Comparison of ENCODE assay signal across 18 mouse cellular contexts in genomic region chr11:84722658-84723201, GRCm38 (mm10).
DNase-seq lines count a peak whose midpoint lies in the region; ATAC-seq and TF ChIP-seq lines count a peak whose summit lies in the region.
"Had no signal": no experiment of that assay in that cellular context is flagged by ENCODE, and none has a peak within 500 bp of the region (broad histone marks: within the 10 kb centered on the region; RNA-seq: fewer than 3 reads in every experiment).

No protein-coding gene starts in this region.

- WGBS in midbrain, embryonic 13.5 days, result 52% methylated on average over 12 of the region's 12 CpGs
- WGBS in midbrain, embryonic 16.5 days, result 39% methylated on average over 12 of the region's 12 CpGs
- 55% methylated on average over 12 of the region's 12 CpGs for WGBS in liver, embryonic 11.5 days
- WGBS in neural tube, embryonic 14.5 days, result 35% methylated on average over 12 of the region's 12 CpGs

- peaks cover 21% of the 10 kb centered on the region for H3K27me3 ChIP-seq in midbrain, embryonic 13.5 days
- peaks cover 2% of the 10 kb centered on the region; the same call in 1 of the 2 replicates for H3K27me3 ChIP-seq in midbrain, embryonic 16.5 days (ENCODE audit: control insufficient read depth, insufficient read depth, low read depth, low read length)
- peaks cover 17% of the 10 kb centered on the region for H3K27me3 ChIP-seq in liver, embryonic 11.5 days (replicated peaks; ENCODE audit: control insufficient read depth, insufficient read depth, low read length)
- no peaks in the 10 kb centered on the region for H3K27me3 ChIP-seq in neural tube, embryonic 14.5 days (ENCODE audit: control insufficient read depth, insufficient read depth, low read length)
- H3K27me3 ChIP-seq: stomach, embryonic 15.5 days had no signal

- ATAC-seq in midbrain, embryonic 13.5 days, result peak; percentile 55
- ATAC-seq in midbrain, embryonic 16.5 days, result no peak
- ATAC-seq in liver, embryonic 11.5 days (replicated peaks; ENCODE audit: low FRiP score), result peak; percentile 59
- no peak for ATAC-seq in neural tube, embryonic 14.5 days (ENCODE audit: low read depth)
- ATAC-seq: activated CD4-positive, CD25-positive, alpha-beta regulatory T cell, adult 4 months; inflammation-experienced regulatory T-cells, adult 6 months; lung, postnatal 0 days had no signal

- no peaks in the 10 kb centered on the region for H3K36me3 ChIP-seq in midbrain, embryonic 13.5 days
- H3K36me3 ChIP-seq in midbrain, embryonic 16.5 days (ENCODE audit: control insufficient read depth, insufficient read depth, low read length), result no peaks in the 10 kb centered on the region
- no peaks in the 10 kb centered on the region for H3K36me3 ChIP-seq in liver, embryonic 11.5 days (ENCODE audit: control insufficient read depth, insufficient read depth, low read length)
- no peaks in the 10 kb centered on the region for H3K36me3 ChIP-seq in neural tube, embryonic 14.5 days (ENCODE audit: control insufficient read depth, insufficient read depth, low read length)
- H3K36me3 ChIP-seq: embryonic facial prominence, embryonic 15.5 days; heart, embryonic 12.5 days; limb, embryonic 15.5 days; stomach, embryonic 15.5 days had no signal

- no peak for TF ChIP-seq CTCF in brain, embryonic 14.5 days (IDR thresholded peaks at IDR 0.05; ENCODE audit: borderline replicate concordance, extremely low read depth, insufficient read depth, insufficient read length)

- H3K4me1 ChIP-seq in midbrain, embryonic 13.5 days (replicated peaks), result peaks cover 49% of the 10 kb centered on the region
- H3K4me1 ChIP-seq in midbrain, embryonic 16.5 days (ENCODE audit: control insufficient read depth, insufficient read depth, low read length), result peaks cover 17% of the 10 kb centered on the region
- H3K4me1 ChIP-seq in liver, embryonic 11.5 days (replicated peaks; ENCODE audit: control insufficient read depth, insufficient read depth, low read length), result peaks cover 17% of the 10 kb centered on the region
- H3K4me1 ChIP-seq in neural tube, embryonic 14.5 days (ENCODE audit: control insufficient read depth, insufficient read depth, low read length), result peaks cover 12% of the 10 kb centered on the region
- H3K4me1 ChIP-seq: embryonic facial prominence, embryonic 15.5 days; heart, embryonic 12.5 days; limb, embryonic 15.5 days; stomach, embryonic 15.5 days had no signal

- H3K4me2 ChIP-seq in midbrain, embryonic 13.5 days (replicated peaks), result 0 out of 2 replicates have a peak overlapping the region, but pooled peaks have one; percentile 7
- H3K4me2 ChIP-seq in midbrain, embryonic 16.5 days (ENCODE audit: low read length), result no peak overlapping the region
- no peak overlapping the region for H3K4me2 ChIP-seq in liver, embryonic 11.5 days
- no peak overlapping the region for H3K4me2 ChIP-seq in neural tube, embryonic 14.5 days (ENCODE audit: low read depth, low read length)
- H3K4me2 ChIP-seq: embryonic facial prominence, embryonic 15.5 days; heart, embryonic 12.5 days; limb, embryonic 15.5 days; stomach, embryonic 15.5 days had no signal

- no peaks in the 10 kb centered on the region; the same call in 1 of the 2 replicates for H3K9me3 ChIP-seq in midbrain, embryonic 13.5 days
- H3K9me3 ChIP-seq in midbrain, embryonic 16.5 days (replicated peaks; ENCODE audit: control insufficient read depth, low read length, poor library complexity, severe bottlenecking), result no peaks in the 10 kb centered on the region
- H3K9me3 ChIP-seq in liver, embryonic 11.5 days (ENCODE audit: control insufficient read depth, low read length), result no peaks in the 10 kb centered on the region
- no peaks in the 10 kb centered on the region for H3K9me3 ChIP-seq in neural tube, embryonic 14.5 days (ENCODE audit: control insufficient read depth, low read length)
- H3K9me3 ChIP-seq: embryonic facial prominence, embryonic 15.5 days; heart, embryonic 12.5 days; limb, embryonic 15.5 days; stomach, embryonic 15.5 days had no signal

- TF ChIP-seq POLR2A in brain, embryonic 14.5 days (IDR thresholded peaks at IDR 0.05; ENCODE audit: borderline replicate concordance, extremely low read depth, insufficient read depth, insufficient read length, poor library complexity, severe bottlenecking), result no peak

- H3K4me3 ChIP-seq in midbrain, embryonic 13.5 days (replicated peaks), result no peak overlapping the region
- H3K4me3 ChIP-seq in midbrain, embryonic 16.5 days (ENCODE audit: low read depth, low read length), result no peak overlapping the region
- H3K4me3 ChIP-seq in liver, embryonic 11.5 days (ENCODE audit: low read depth, low read length), result no peak overlapping the region
- H3K4me3 ChIP-seq in neural tube, embryonic 14.5 days (ENCODE audit: low read depth, low read length), result no peak overlapping the region
- H3K4me3 ChIP-seq: embryonic facial prominence, embryonic 15.5 days; heart, embryonic 12.5 days; limb, embryonic 15.5 days; stomach, embryonic 15.5 days had no signal

- intact Hi-C loops in left cerebral cortex, postnatal 10 days (cut with DNase I), result no loop called here

- no peak overlapping the region for H3K9ac ChIP-seq in midbrain, embryonic 13.5 days (replicated peaks)
- H3K9ac ChIP-seq in midbrain, embryonic 16.5 days (ENCODE audit: low read depth, low read length), result no peak overlapping the region
- no peak overlapping the region for H3K9ac ChIP-seq in liver, embryonic 11.5 days (ENCODE audit: low read depth, low read length)
- H3K9ac ChIP-seq in neural tube, embryonic 14.5 days (replicated peaks; ENCODE audit: low read depth, low read length), result no peak overlapping the region
- H3K9ac ChIP-seq: embryonic facial prominence, embryonic 15.5 days; heart, embryonic 12.5 days; limb, embryonic 15.5 days; stomach, embryonic 15.5 days had no signal

- DNase-seq in brain, embryonic 14.5 days (ENCODE audit: low read depth), result peak; percentile 47
- no peak for DNase-seq in liver, embryonic 11.5 days (ENCODE audit: low spot score)
- no peak for DNase-seq in layer of hippocampus, adult 9-10 months (ENCODE audit: low spot score)
- no peak for DNase-seq in left cerebral cortex, postnatal 10 days (ENCODE audit: extremely low spot score in 1 of 2, low spot score in 2 of 2)
- DNase-seq: adrenal gland, postnatal 36 days; kidney, adult 2 months; kidney, postnatal 10 days; right cerebral cortex, postnatal 25 days had no signal

- peak overlapping the region; percentile 52 for H3K27ac ChIP-seq in midbrain, embryonic 13.5 days
- no peak overlapping the region for H3K27ac ChIP-seq in midbrain, embryonic 16.5 days (ENCODE audit: low read length)
- H3K27ac ChIP-seq in liver, embryonic 11.5 days (ENCODE audit: low read depth, low read length), result no peak overlapping the region
- H3K27ac ChIP-seq in neural tube, embryonic 14.5 days (ENCODE audit: low read depth, low read length), result peak overlapping the region; percentile 71
- H3K27ac ChIP-seq: embryonic facial prominence, embryonic 15.5 days; limb, embryonic 15.5 days; stomach, embryonic 15.5 days had no signal

Comparison
In these comparisons a context has a peak if more than half of its experiments do, and no peak if none do; other contexts are left out.
1. ATAC-seq: peak in midbrain, embryonic 13.5 days (single experiment) and liver, embryonic 11.5 days (single experiment); none in midbrain, embryonic 16.5 days (single experiment) and neural tube, embryonic 14.5 days (single experiment).
2. H3K27ac ChIP-seq: peak in midbrain, embryonic 13.5 days (single experiment) and neural tube, embryonic 14.5 days (single experiment); none in midbrain, embryonic 16.5 days (single experiment) and liver, embryonic 11.5 days (single experiment).